Mouse (Mus musculus) G1E (cell line): ENCODE data around the gene Wdr46.

ENCODE experiments used
- CTCF ChIP-seq: IDR thresholded peaks from 2 replicates; pipeline ENCODE4 v1.5.1; 2012; ENCODE audit warnings: low read depth, low read length, inconsistent platforms, mixed read lengths
- GATA1 ChIP-seq: IDR thresholded peaks from 2 replicates; pipeline ENCODE4 v1.6.1; 2012; ENCODE audit warnings: borderline replicate concordance, low read length, inconsistent platforms, mixed read lengths
- POLR2AphosphoS5 ChIP-seq: IDR thresholded peaks from 2 replicates; pipeline ENCODE4 v1.6.1; 2012; ENCODE audit warnings: low read depth, low read length, inconsistent platforms; ENCODE audit not compliant: insufficient replicate concordance

DNA sequence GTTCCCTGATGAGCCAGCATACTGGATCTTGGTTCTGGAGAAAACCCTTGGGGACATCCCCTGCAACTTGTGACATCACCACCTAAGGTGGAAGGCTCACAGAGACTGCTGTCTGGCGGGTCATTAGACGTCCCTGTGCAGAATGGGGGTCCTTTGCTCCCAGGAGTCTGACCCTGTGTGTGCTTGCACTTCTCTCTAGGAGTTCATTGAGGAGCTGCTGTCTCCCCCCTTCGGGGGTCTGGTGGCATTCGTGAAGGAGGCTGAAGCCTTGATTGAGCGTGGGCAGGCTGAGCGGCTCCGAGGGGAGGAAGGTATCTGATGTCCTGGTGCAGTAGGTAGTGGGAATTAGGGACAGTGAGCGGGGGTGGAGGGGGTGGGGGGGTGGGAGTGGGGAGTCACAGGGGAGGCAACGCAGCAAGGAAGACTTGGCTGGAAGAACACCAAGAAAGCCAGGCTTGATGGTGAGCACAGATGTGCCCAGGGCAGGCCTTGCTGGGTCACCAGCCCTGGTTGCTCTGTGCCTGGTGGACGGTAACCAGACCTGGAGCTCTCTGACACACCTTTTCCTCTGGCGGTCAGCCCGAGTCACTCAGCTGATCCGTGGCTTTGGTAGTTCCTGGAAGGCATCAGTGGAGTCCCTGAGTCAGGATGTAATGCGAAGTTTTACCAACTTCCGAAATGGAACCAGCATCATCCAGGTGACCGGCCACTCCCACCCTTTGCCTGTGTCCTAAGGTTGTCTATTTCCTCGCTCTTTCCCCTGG lies 24.8 kb downstream of the Wdr46 start:
- TF ChIP-seq POLR2AphosphoS5 (no peak), CTCF (no peak), GATA1 (no peak)
